Comparison of ENCODE assay signal across 17 mouse cellular contexts in the genomic region with DNA sequence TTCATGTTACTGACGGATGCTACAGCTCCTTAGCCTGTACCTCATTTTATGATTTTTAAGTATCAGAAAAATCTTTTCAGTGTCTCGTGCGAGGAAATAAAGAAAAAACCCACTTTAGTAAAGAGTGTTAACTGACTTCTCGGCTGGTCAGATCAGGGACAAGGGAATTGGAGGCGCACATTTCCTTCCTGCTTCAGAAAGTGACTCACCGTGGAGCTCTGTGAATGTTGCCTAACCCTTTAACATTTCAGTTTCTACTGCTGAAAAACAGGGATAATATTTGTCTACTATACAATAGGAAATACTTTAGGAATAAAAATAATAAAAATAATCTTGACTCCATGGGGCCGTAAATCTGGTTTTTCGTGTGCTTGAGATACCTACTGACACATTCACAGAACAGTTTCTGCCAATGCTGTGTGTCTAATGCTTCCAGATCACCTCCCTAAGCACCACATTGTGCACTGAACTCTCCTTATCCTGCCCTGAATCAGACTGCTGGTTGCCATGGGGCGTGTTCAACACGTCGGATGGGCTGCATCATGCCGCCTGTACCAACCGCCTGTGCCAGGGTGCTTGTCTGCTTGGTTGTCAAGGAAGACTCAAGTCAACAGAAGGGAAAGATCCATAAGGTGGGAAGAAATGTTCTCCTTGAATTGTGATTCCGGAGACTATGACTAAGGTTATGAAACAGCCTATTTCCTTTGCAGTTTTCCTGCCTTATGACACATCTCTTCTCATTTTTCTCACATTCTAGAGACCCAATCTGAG.
DNase-seq lines count a peak whose midpoint lies in the region; ATAC-seq and TF ChIP-seq lines count a peak whose summit lies in the region.
"Had no signal": no experiment of that assay in that cellular context is flagged by ENCODE, and none has a peak within 500 bp of the region (broad histone marks: within the 10 kb centered on the region; RNA-seq: fewer than 3 reads in every experiment).

No protein-coding gene starts in this region.

- no peak overlapping the region for H3K4me3 ChIP-seq in ES-E14 (ENCODE audit: insufficient read depth in 1 of 2, low read depth in 1 of 2, low read length in 2 of 2, poor library complexity in 1 of 2, severe bottlenecking in 1 of 2)
- H3K4me3 ChIP-seq: embryonic facial prominence, embryonic 13.5 days; heart, adult 2 months; hindbrain, embryonic 15.5 days; limb, embryonic 12.5 days; liver, embryonic 15.5 days; midbrain, embryonic 12.5 days had no signal

- no peaks in the 10 kb centered on the region for H3K36me3 ChIP-seq in ES-E14 (ENCODE audit: control insufficient read depth, insufficient read depth, low read length, poor library complexity, severe bottlenecking)
- H3K36me3 ChIP-seq: embryonic facial prominence, embryonic 13.5 days; hindbrain, embryonic 15.5 days; limb, embryonic 12.5 days; liver, embryonic 15.5 days; midbrain, embryonic 12.5 days had no signal

- H3K27ac ChIP-seq in ES-E14 (ENCODE audit: insufficient read depth, low read depth, low read length, poor library complexity, severe bottlenecking) = peak overlapping the region; percentile 7; the same call in 1 of the 2 replicates
- H3K27ac ChIP-seq: embryonic facial prominence, embryonic 13.5 days; heart, adult 2 months; hindbrain, embryonic 15.5 days; limb, embryonic 12.5 days; liver, embryonic 15.5 days; midbrain, embryonic 12.5 days had no signal

- in situ Hi-C loops in ES-E14 (cut with MboI; ENCODE audit: low sequenced_read_pairs in 2 of 2, unreplicated experiment in 2 of 2) = no loop called here

- ATAC-seq in hematopoietic stem cell, adult 5-6 weeks (replicated peaks in 1 of 2; ENCODE audit: insufficient read depth in 1 of 2, low FRiP score in 2 of 2, low TSS enrichment in 1 of 2, low read depth in 1 of 2, poor library complexity in 2 of 2, severe bottlenecking in 2 of 2) = peak; percentile 36 to 37; a peak in 2 of 4 replicates
- peak; percentile 68 for ATAC-seq in megakaryocyte progenitor cell, adult 5-6 weeks (replicated peaks; ENCODE audit: poor library complexity)

- H3K9me3 ChIP-seq in ES-E14 (ENCODE audit: control insufficient read depth, insufficient read depth, low read depth, low read length) = no peaks in the 10 kb centered on the region
- H3K9me3 ChIP-seq: embryonic facial prominence, embryonic 13.5 days; hindbrain, embryonic 15.5 days; limb, embryonic 12.5 days; liver, embryonic 15.5 days; midbrain, embryonic 12.5 days had no signal

- peak; percentile 29 for DNase-seq in layer of hippocampus, adult 11-12 months (ENCODE audit: low spot score)
- no peak for DNase-seq in layer of hippocampus, adult 9-10 months (ENCODE audit: low spot score)
- DNase-seq in ES-E14 (ENCODE audit: low read depth, low spot score) = no peak
- no peak for DNase-seq in cerebellum, postnatal 10 days
- no peak for DNase-seq in neural tube, embryonic 10.5 days (ENCODE audit: extremely low spot score, low spot score)
- no peak for DNase-seq in thymus, postnatal 4 days
- DNase-seq: cerebellum, adult 18-20 months; kidney, adult 11 months; lung, postnatal 10 days had no signal

- no peaks in the 10 kb centered on the region for H3K4me1 ChIP-seq in ES-E14 (ENCODE audit: control insufficient read depth in 2 of 2, insufficient read depth in 2 of 2, low read length in 2 of 2, poor library complexity in 1 of 2)
- H3K4me1 ChIP-seq: hindbrain, embryonic 15.5 days; limb, embryonic 12.5 days; liver, embryonic 15.5 days; midbrain, embryonic 12.5 days had no signal

- H3K9ac ChIP-seq in ES-E14 (ENCODE audit: insufficient read depth, low read depth, low read length, poor library complexity, severe bottlenecking) = no peak overlapping the region
- H3K9ac ChIP-seq: embryonic facial prominence, embryonic 13.5 days; hindbrain, embryonic 15.5 days; limb, embryonic 12.5 days; liver, embryonic 15.5 days; midbrain, embryonic 12.5 days had no signal

TF ChIP-seq in ES-E14, 5 proteins besides CTCF, POLR2A, EP300 and RAD21:
- TF ChIP-seq CHD2 (IDR thresholded peaks at IDR 0.05; ENCODE audit: low read depth, low read length) (no peak), MAFK (IDR thresholded peaks at IDR 0.05; ENCODE audit: insufficient read depth, low read depth, low read length) (no peak), ZC3H11A (IDR thresholded peaks at IDR 0.05; ENCODE audit: borderline replicate concordance, low read depth, low read length) (no peak), HCFC1 (IDR thresholded peaks at IDR 0.05; ENCODE audit: borderline replicate concordance, insufficient read depth, low read length) (no peak), ZNF384 (IDR thresholded peaks at IDR 0.05; ENCODE audit: low read depth, low read length) (no peak)
